Mouse (Mus musculus) liver, embryonic 14.5 days (tissue): ENCODE data around the gene Krt73. TPM values are rescaled to one million over a fixed set of nuclear protein-coding genes. Genes with fewer than 3 reads are reported as not detected.

ENCODE experiments used
- ATAC-seq: fragments of 200-750 bp; cut with Nextera tagmentation; 2 replicates; pipeline ENCODE4 v1.8.0; 2017; ENCODE audit warnings: moderate number of reproducible peaks, mild to moderate bottlenecking, moderate library complexity; ENCODE audit not compliant: insufficient read depth
- DNase-seq, 3 experiments: peaks; one replicate each; pipeline ENCODE4 v3.0.0-alpha.2; 2012 to 2013; ENCODE audit warnings: low read depth in 3 of 3, low spot score in 3 of 3
- H3K27ac ChIP-seq: fragments of 300-500 bp; sonication (generic); 2 replicates; pipeline ENCODE4 v1.5.1; 2014; ENCODE audit warnings: moderate library complexity, mild to moderate bottlenecking, control low read depth, inconsistent platforms
- H3K27me3 ChIP-seq: fragments of 300-500 bp; sonication (generic); 2 replicates; pipeline ENCODE4 v1.6.1; 2014; ENCODE audit warnings: mild to moderate bottlenecking, low read length, moderate library complexity; ENCODE audit not compliant: control insufficient read depth, insufficient read depth
- H3K36me3 ChIP-seq: fragments of 300-500 bp; sonication (generic); replicated peaks from 2 replicates; pipeline ENCODE4 v1.6.1; 2014; ENCODE audit warnings: low read depth; ENCODE audit not compliant: control insufficient read depth, insufficient read depth
- H3K4me1 ChIP-seq, 2 experiments: fragments of 200-500 bp in 1 of 2; fragments of 300-500 bp in 1 of 2; sonication (generic) in 1 of 2; replicated peaks; 2 replicates each; pipeline ENCODE4 v1.6.1; 2012 to 2014; ENCODE audit warnings: antibody characterized with exemption in 1 of 2, inconsistent platforms in 1 of 2, low read length in 1 of 2; ENCODE audit not compliant: control insufficient read depth in 2 of 2, insufficient read depth in 2 of 2
- H3K4me2 ChIP-seq: fragments of 300-500 bp; sonication (generic); 2 replicates; pipeline ENCODE4 v1.6.1; 2014; ENCODE audit warnings: low read depth, mild to moderate bottlenecking, control low read depth, moderate library complexity
- H3K4me3 ChIP-seq, 2 experiments: fragments of 200-500 bp in 1 of 2; fragments of 300-500 bp in 1 of 2; sonication (generic) in 1 of 2; 2 replicates each; pipeline ENCODE4 v1.5.1; 2012 to 2014; ENCODE audit warnings: low read depth in 2 of 2, low read length in 2 of 2, mild to moderate bottlenecking in 2 of 2, control low read depth in 1 of 2, inconsistent platforms in 1 of 2, moderate library complexity in 1 of 2; ENCODE audit not compliant: insufficient read depth in 1 of 2
- H3K9ac ChIP-seq: fragments of 300-500 bp; sonication (generic); replicated peaks from 2 replicates; pipeline ENCODE4 v1.6.1; 2014; ENCODE audit warnings: mild to moderate bottlenecking, control low read depth, moderate library complexity
- H3K9me3 ChIP-seq: fragments of 300-500 bp; sonication (generic); 2 replicates; pipeline ENCODE4 v1.6.1; 2016; ENCODE audit warnings: low read length, mixed read lengths; ENCODE audit not compliant: control insufficient read depth
- CTCF ChIP-seq: IDR thresholded peaks from 2 replicates; pipeline ENCODE4 v1.5.1; 2016; ENCODE audit warnings: antibody characterized with exemption, low read depth, control low read depth
- EP300 ChIP-seq: IDR thresholded peaks from 2 replicates; pipeline ENCODE4 v1.6.1; 2016; ENCODE audit warnings: antibody characterized with exemption, low read depth
- WGBS: fragments of 180-500 bp; shearing (Covaris S2); extraction: QIAGEN DNeasy Blood & Tissue Kit; methylation state at CpG from one replicate; pipeline ENCODE4 v1.1.7; 2014; ENCODE audit not compliant: insufficient replicate concordance; 5-methylcytosine and 5-hydroxymethylcytosine counted together
- polyA plus RNA-seq, 2 experiments: library from polyadenylated mRNA; depleted of rRNA in 1 of 2; stranded (reverse) in 1 of 2; unstranded in 1 of 2; fragments of >200 nt; fragmentation: Nextera tagmentation in 1 of 2; extraction: Ambion mirVana in 1 of 2; gene quantifications; 2 replicates each; pipeline versions ENCODE4 v1.2.1 to v1.2.3; 2012 to 2014

Gene Krt73
- not detected in 2 replicates for polyA plus RNA-seq (2012; rRNA removed)
- polyA plus RNA-seq (2014; fragmentation: Nextera tagmentation; extraction: Ambion mirVana), result not detected in 2 replicates

- 56% methylated on average over 6 of the region's 6 CpGs for WGBS
- no peaks in the 10 kb centered on the region for H3K9me3 ChIP-seq
- ATAC-seq (no peak), DNase-seq (no peak)
- H3K4me2 ChIP-seq, result no peak within 1 kb of the TSS
- no peak within 1 kb of the TSS for H3K9ac ChIP-seq
- no peak within 1 kb of the TSS for H3K27ac ChIP-seq
- H3K4me3 ChIP-seq, result no peak within 1 kb of the TSS
- H3K27me3 ChIP-seq, result no peaks in the 10 kb centered on the region
- TF ChIP-seq CTCF (no peak), EP300 (no peak)
- H3K4me1 ChIP-seq, result no peaks in the 10 kb centered on the region
- no peaks in the 10 kb centered on the region for H3K36me3 ChIP-seq
These were observed at the start of gene Krt73 for GRCm38 (mm10) chr15:101802296-101802835. TSS of gene Krt73 (minus strand) at chr15:101802346.

- no peak within 1 kb of the TSS for H3K4me3 ChIP-seq
- WGBS, result 49% methylated on average over 6 of the region's 6 CpGs
- DNase-seq (no peak), ATAC-seq (no peak)
- no peak within 1 kb of the TSS for H3K4me2 ChIP-seq
- H3K27me3 ChIP-seq, result peaks cover 12% of the 10 kb centered on the region
- TF ChIP-seq CTCF (no peak), EP300 (no peak)
- no peaks in the 10 kb centered on the region for H3K36me3 ChIP-seq
- no peak within 1 kb of the TSS for H3K27ac ChIP-seq
- H3K9ac ChIP-seq, result no peak within 1 kb of the TSS
- H3K4me1 ChIP-seq, result no peaks in the 10 kb centered on the region
- H3K9me3 ChIP-seq, result no peaks in the 10 kb centered on the region
These were observed 48.5 kb upstream of the Krt73 start, which contains the start of gene Krt1 for GRCm38 (mm10) chr15:101850694-101851093. TSS of gene Krt1 (minus strand) at chr15:101850794.

GRCm38 (mm10) chr15:101845971-101846403, 43.8 kb upstream of the Krt73 start:
- Histone ChIP-seq H3K27me3 (peaks cover 18% of the 10 kb centered on the region), H3K9me3 (no peaks in the 10 kb centered on the region), H3K9ac (no peak overlapping the region), H3K36me3 (no peaks in the 10 kb centered on the region), H3K4me2 (peak overlapping the region; percentile 13; the same call in 1 of the 2 replicates), H3K4me3 (peak overlapping the region in 1 of 2 experiments; percentile 22; a peak in 1 of 4 replicates), H3K4me1 (no peaks in the 10 kb centered on the region), H3K27ac (no peak overlapping the region)
- no peak for TF ChIP-seq EP300
- no peak for TF ChIP-seq CTCF
- ATAC-seq (no peak), DNase-seq (no peak)
- WGBS, result 1% methylated on average over 36 of the region's 37 CpGs

- no peaks in the 10 kb centered on the region for H3K9me3 ChIP-seq
- H3K4me3 ChIP-seq, result no peak overlapping the region
- TF ChIP-seq CTCF, result no peak
- no peak for TF ChIP-seq EP300
- no peak overlapping the region for H3K27ac ChIP-seq
- DNase-seq (no peak), ATAC-seq (no peak)
- no peak overlapping the region for H3K4me2 ChIP-seq
- 53% methylated on average over 9 of the region's 9 CpGs for WGBS
- no peaks in the 10 kb centered on the region for H3K4me1 ChIP-seq
- no peak overlapping the region for H3K9ac ChIP-seq
- no peaks in the 10 kb centered on the region for H3K36me3 ChIP-seq
- H3K27me3 ChIP-seq, result peaks cover 18% of the 10 kb centered on the region
These were observed 41.0 kb upstream of the Krt73 start for GRCm38 (mm10) chr15:101843192-101843591.

GRCm38 (mm10) chr15:101834784-101835328, 32.7 kb upstream of the Krt73 start:
- Histone ChIP-seq H3K4me1 (no peaks in the 10 kb centered on the region), H3K9ac (no peak overlapping the region), H3K36me3 (no peaks in the 10 kb centered on the region), H3K27ac (no peak overlapping the region), H3K9me3 (no peaks in the 10 kb centered on the region), H3K27me3 (no peaks in the 10 kb centered on the region), H3K4me3 (no peak overlapping the region), H3K4me2 (no peak overlapping the region)
- TF ChIP-seq CTCF, result peak; percentile 22
- no peak for TF ChIP-seq EP300
- WGBS, result 50% methylated on average over 5 of the region's 5 CpGs
- ATAC-seq (no peak), DNase-seq (no peak)
